In the genomic region with DNA sequence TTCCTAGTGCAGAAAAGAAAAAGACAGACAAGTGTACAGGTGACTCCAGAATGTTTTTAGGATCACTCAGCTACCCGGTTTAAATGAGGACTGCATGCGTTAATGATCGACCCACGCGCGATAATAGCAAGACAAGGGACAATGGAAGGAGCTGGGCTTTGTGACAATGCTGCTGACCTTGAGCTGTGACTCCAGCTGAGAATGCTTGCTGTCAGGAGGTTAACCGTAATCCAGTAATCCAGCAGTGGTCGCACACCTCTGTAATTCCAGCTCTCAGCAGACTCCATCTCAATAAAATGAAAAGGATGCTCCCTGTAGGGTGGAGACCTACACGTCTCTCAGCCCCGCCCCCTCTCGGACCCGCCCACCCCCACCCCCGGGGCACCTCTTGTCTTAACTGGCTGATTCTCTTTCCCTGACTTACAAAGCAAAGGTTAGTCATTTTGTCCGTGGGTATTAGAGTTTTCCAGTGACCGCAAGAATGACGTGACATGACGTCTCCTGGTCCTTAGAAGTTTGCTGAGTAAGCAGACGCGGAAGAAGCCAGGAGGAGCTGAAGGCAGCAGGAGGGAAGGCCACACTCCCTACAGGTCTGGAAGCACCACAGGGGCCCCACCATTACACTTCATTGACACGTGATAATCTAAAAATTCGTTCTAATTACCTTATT, we compare ENCODE assay signal across 13 mouse cellular contexts. TPM values are rescaled to one million over a fixed set of nuclear protein-coding genes. Genes with fewer than 3 reads are reported as not detected.
A peak's percentile ranks its signal among the peaks of the same experiment; 100 is the strongest.
DNase-seq lines count a peak whose midpoint lies in the region; ATAC-seq and TF ChIP-seq lines count a peak whose summit lies in the region.
"Had no signal": no experiment of that assay in that cellular context is flagged by ENCODE, and none has a peak within 500 bp of the region (broad histone marks: within the 10 kb centered on the region; RNA-seq: fewer than 3 reads in every experiment).

No protein-coding gene starts in this region.

- no peak for ATAC-seq in lung, embryonic 14.5 days (ENCODE audit: insufficient read depth)
- ATAC-seq in intestine, postnatal 0 days = no peak
- ATAC-seq in forebrain, embryonic 15.5 days (replicated peaks) = no peak

- H3K4me3 ChIP-seq in lung, embryonic 14.5 days (ENCODE audit: low read depth, low read length) = no peak overlapping the region
- no peak overlapping the region for H3K4me3 ChIP-seq in intestine, postnatal 0 days (ENCODE audit: low read depth, low read length)
- H3K4me3 ChIP-seq in forebrain, embryonic 15.5 days = no peak overlapping the region

- no peaks in the 10 kb centered on the region for H3K27me3 ChIP-seq in lung, embryonic 14.5 days (ENCODE audit: insufficient read depth, low read length)
- H3K27me3 ChIP-seq in intestine, postnatal 0 days (replicated peaks; ENCODE audit: control insufficient read depth, insufficient read depth, low read length) = no peaks in the 10 kb centered on the region
- H3K27me3 ChIP-seq in forebrain, embryonic 15.5 days = no peaks in the 10 kb centered on the region

- no peak overlapping the region for H3K9ac ChIP-seq in lung, embryonic 14.5 days
- H3K9ac ChIP-seq in intestine, postnatal 0 days (ENCODE audit: low read depth, low read length) = no peak overlapping the region
- no peak overlapping the region for H3K9ac ChIP-seq in forebrain, embryonic 15.5 days (replicated peaks)

- 0 out of 2 replicates have a peak overlapping the region, but pooled peaks have one; percentile 4 for H3K4me2 ChIP-seq in lung, embryonic 14.5 days
- peak overlapping the region; percentile 14; the same call in 1 of the 2 replicates for H3K4me2 ChIP-seq in intestine, postnatal 0 days (replicated peaks; ENCODE audit: low read depth)
- no peak overlapping the region for H3K4me2 ChIP-seq in forebrain, embryonic 15.5 days (replicated peaks)

- H3K27ac ChIP-seq in lung, embryonic 14.5 days (ENCODE audit: low read depth) = no peak overlapping the region
- no peak overlapping the region for H3K27ac ChIP-seq in intestine, postnatal 0 days (ENCODE audit: low read depth, low read length)
- H3K27ac ChIP-seq in forebrain, embryonic 15.5 days (replicated peaks) = no peak overlapping the region

- H3K36me3 ChIP-seq in lung, embryonic 14.5 days (ENCODE audit: insufficient read depth) = no peaks in the 10 kb centered on the region
- H3K36me3 ChIP-seq in intestine, postnatal 0 days (ENCODE audit: control insufficient read depth, insufficient read depth) = no peaks in the 10 kb centered on the region
- H3K36me3 ChIP-seq in forebrain, embryonic 15.5 days = no peaks in the 10 kb centered on the region

- H3K9me3 ChIP-seq in lung, embryonic 14.5 days (ENCODE audit: low read depth, low read length) = no peaks in the 10 kb centered on the region
- H3K9me3 ChIP-seq in intestine, postnatal 0 days (ENCODE audit: control insufficient read depth) = no peaks in the 10 kb centered on the region
- H3K9me3 ChIP-seq in forebrain, embryonic 15.5 days = no peaks in the 10 kb centered on the region

- DNase-seq in lung, embryonic 14.5 days = no peak
- DNase-seq in lung, postnatal 14 days = no peak
- peak; percentile 49 for DNase-seq in MN1 (ENCODE audit: low spot score)
- no peak for DNase-seq in adrenal gland, postnatal 10 days
- DNase-seq in cerebellum, postnatal 14 days = no peak
- DNase-seq: cerebellum, postnatal 25 days; kidney, adult 2 months; thymus, postnatal 14 days had no signal

- H3K4me1 ChIP-seq in lung, embryonic 14.5 days (ENCODE audit: insufficient read depth) = no peaks in the 10 kb centered on the region
- no peaks in the 10 kb centered on the region for H3K4me1 ChIP-seq in intestine, postnatal 0 days (replicated peaks; ENCODE audit: control insufficient read depth, insufficient read depth, low read length)
- peaks cover 15% of the 10 kb centered on the region for H3K4me1 ChIP-seq in forebrain, embryonic 15.5 days

- no peak for TF ChIP-seq CTCF in lung, embryonic 14.5 days (IDR thresholded peaks at IDR 0.05; ENCODE audit: low read depth)
- TF ChIP-seq CTCF in intestine, postnatal 0 days (IDR thresholded peaks at IDR 0.05; ENCODE audit: low read depth) = no peak

- WGBS in lung, embryonic 14.5 days = 32% methylated on average over 21 of the region's 21 CpGs
- 22% methylated on average over 21 of the region's 21 CpGs for WGBS in intestine, postnatal 0 days
- WGBS in forebrain, embryonic 15.5 days = 30% methylated on average over 21 of the region's 21 CpGs

RNA-seq across cellular contexts. Expression of gene Sap30l, which starts 10.4 kb away (rescaled TPM):
- polyA plus RNA-seq in lung, embryonic 14.5 days (2014; fragmentation: Nextera tagmentation; extraction: Ambion mirVana) = 15.9 and 16.7 TPM in 2 replicates
- polyA plus RNA-seq in intestine, postnatal 0 days (2015; fragmentation: Nextera tagmentation; extraction: Ambion mirVana) = 19.3 and 21.2 TPM in 2 replicates
- polyA plus RNA-seq in forebrain, embryonic 15.5 days (2015; fragmentation: Nextera tagmentation; extraction: Ambion mirVana) = 10.3 and 11.8 TPM in 2 replicates
- 10 to 100 TPM; 36.4 to 36.6 TPM for total RNA-seq in adrenal gland, postnatal 10 days (2021)

RNA-seq across cellular contexts. Expression of gene Hand1, which starts 41.6 kb away (rescaled TPM):
- not detected in 2 replicates for polyA plus RNA-seq in lung, embryonic 14.5 days (2014; fragmentation: Nextera tagmentation; extraction: Ambion mirVana)
- 17.4 and 20.7 TPM in 2 replicates for polyA plus RNA-seq in intestine, postnatal 0 days (2015; fragmentation: Nextera tagmentation; extraction: Ambion mirVana)
- polyA plus RNA-seq in forebrain, embryonic 15.5 days (2015; fragmentation: Nextera tagmentation; extraction: Ambion mirVana) = not detected in 2 replicates
- total RNA-seq in adrenal gland, postnatal 10 days (2021) = 10 to 100 TPM; 10.2 to 17.2 TPM
- total RNA-seq: layer of hippocampus, adult 8-10 months; left cerebral cortex, postnatal 25 days had no signal
- polyA plus RNA-seq: spleen, adult 2 months had no signal

Comparison
In these comparisons a context has a peak if more than half of its experiments do, and no peak if none do; other contexts are left out.
1. RNA of gene Hand1, which starts 41.6 kb away (polyA plus RNA-seq): 17.4 to 20.7 TPM in intestine, postnatal 0 days; not detected in lung, embryonic 14.5 days and not detected in forebrain, embryonic 15.5 days; every median in the first group is over 10 times any median in the second.